Mouse (Mus musculus): ENCODE results near the gene U2af1l4. TPM values are rescaled to one million over a fixed set of nuclear protein-coding genes. Genes with fewer than 3 reads are reported as not detected.

U2af1l4 gene
- polyA plus RNA-seq, 1 experiment = 31.6 TPM

GRCm38 (mm10) chr7:30607706-30608309 lies 44.7 kb downstream of the U2af1l4 start:
- DNase-seq (ENCODE audit: low read depth in 1 of 2, low spot score in 2 of 2) = peak in 1 of 2 experiments; percentile 61

GRCm38 (mm10) chr7:30608476-30608875 lies 45.4 kb downstream of the U2af1l4 start:
- no peak overlapping the region for H3K27ac ChIP-seq (ENCODE audit: insufficient read depth, low read length)
- WGBS = 64% methylated on average over 16 of the region's 16 CpGs

More at GRCm38 (mm10) chr7:30607706-30608309, 44.7 kb downstream of the U2af1l4 start:
- Histone ChIP-seq H3K4me3 (ENCODE audit: extremely low read depth, insufficient read depth, insufficient read length) (no peak overlapping the region), H3K27me3 (ENCODE audit: control insufficient read depth, insufficient read depth, low read length) (no peaks in the 10 kb centered on the region), H3K36me3 (ENCODE audit: control insufficient read depth, insufficient read depth, low read length) (no peaks in the 10 kb centered on the region), H3K4me1 (ENCODE audit: control insufficient read depth, insufficient read depth, insufficient read length) (no peaks in the 10 kb centered on the region), H3K27ac (ENCODE audit: insufficient read depth, low read length) (no peak overlapping the region)
- TF ChIP-seq CTCF (IDR thresholded peaks at IDR 0.05; ENCODE audit: extremely low read depth, insufficient read depth, insufficient read length, insufficient replicate concordance) = peak; percentile 75; the same call in 1 of the 2 replicates
- TF ChIP-seq POLR2A (IDR thresholded peaks at IDR 0.05; ENCODE audit: low read depth, low read length) = no peak
- WGBS = 23% methylated on average over 8 of the region's 8 CpGs

DNA sequence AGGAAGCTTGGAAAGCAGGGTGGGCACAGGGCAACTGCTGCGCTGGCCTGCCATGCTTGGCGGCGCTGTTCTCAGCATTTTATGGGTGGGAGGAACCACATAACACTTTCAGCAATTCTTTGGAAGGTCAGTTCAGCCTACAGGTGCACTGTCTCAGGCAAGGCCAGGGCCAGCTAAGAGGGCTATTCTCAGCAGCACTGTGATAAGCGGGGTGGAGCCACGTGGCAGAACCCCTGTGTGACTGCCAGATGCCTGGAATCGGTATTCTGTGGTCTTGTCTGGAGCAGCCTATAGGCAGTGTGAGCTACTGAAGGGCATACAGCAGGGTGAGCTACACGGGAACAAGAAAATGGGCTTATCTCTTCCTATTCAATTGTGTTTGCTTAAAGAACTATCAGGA lies 46.9 kb downstream of the U2af1l4 start:
- no peaks in the 10 kb centered on the region for H3K36me3 ChIP-seq (ENCODE audit: control insufficient read depth, insufficient read depth, low read length)
- 67% methylated on average over 7 of the region's 7 CpGs for WGBS
- no peaks in the 10 kb centered on the region for H3K27me3 ChIP-seq (ENCODE audit: control insufficient read depth, insufficient read depth, low read length)
- TF ChIP-seq CTCF (IDR thresholded peaks at IDR 0.05; ENCODE audit: extremely low read depth, insufficient read depth, insufficient read length, insufficient replicate concordance) (no peak), POLR2A (IDR thresholded peaks at IDR 0.05; ENCODE audit: low read depth, low read length) (no peak)
- H3K27ac ChIP-seq (ENCODE audit: insufficient read depth, low read length) = no peak overlapping the region
- no peak for DNase-seq (ENCODE audit: low read depth in 1 of 2, low spot score in 2 of 2)
- no peak overlapping the region for H3K4me3 ChIP-seq (ENCODE audit: extremely low read depth, insufficient read depth, insufficient read length)
- H3K4me1 ChIP-seq (ENCODE audit: control insufficient read depth, insufficient read depth, insufficient read length) = no peaks in the 10 kb centered on the region

More at GRCm38 (mm10) chr7:30608476-30608875, 45.4 kb downstream of the U2af1l4 start:
- H3K4me1 ChIP-seq (ENCODE audit: control insufficient read depth, insufficient read depth, insufficient read length) = no peaks in the 10 kb centered on the region
- no peaks in the 10 kb centered on the region for H3K27me3 ChIP-seq (ENCODE audit: control insufficient read depth, insufficient read depth, low read length)
- TF ChIP-seq POLR2A (IDR thresholded peaks at IDR 0.05; ENCODE audit: low read depth, low read length) (no peak), CTCF (IDR thresholded peaks at IDR 0.05; ENCODE audit: extremely low read depth, insufficient read depth, insufficient read length, insufficient replicate concordance) (no peak)
- no peak overlapping the region for H3K4me3 ChIP-seq (ENCODE audit: extremely low read depth, insufficient read depth, insufficient read length)
- no peak for DNase-seq (ENCODE audit: low read depth in 1 of 2, low spot score in 2 of 2)
- H3K36me3 ChIP-seq (ENCODE audit: control insufficient read depth, insufficient read depth, low read length) = no peaks in the 10 kb centered on the region

DNA sequence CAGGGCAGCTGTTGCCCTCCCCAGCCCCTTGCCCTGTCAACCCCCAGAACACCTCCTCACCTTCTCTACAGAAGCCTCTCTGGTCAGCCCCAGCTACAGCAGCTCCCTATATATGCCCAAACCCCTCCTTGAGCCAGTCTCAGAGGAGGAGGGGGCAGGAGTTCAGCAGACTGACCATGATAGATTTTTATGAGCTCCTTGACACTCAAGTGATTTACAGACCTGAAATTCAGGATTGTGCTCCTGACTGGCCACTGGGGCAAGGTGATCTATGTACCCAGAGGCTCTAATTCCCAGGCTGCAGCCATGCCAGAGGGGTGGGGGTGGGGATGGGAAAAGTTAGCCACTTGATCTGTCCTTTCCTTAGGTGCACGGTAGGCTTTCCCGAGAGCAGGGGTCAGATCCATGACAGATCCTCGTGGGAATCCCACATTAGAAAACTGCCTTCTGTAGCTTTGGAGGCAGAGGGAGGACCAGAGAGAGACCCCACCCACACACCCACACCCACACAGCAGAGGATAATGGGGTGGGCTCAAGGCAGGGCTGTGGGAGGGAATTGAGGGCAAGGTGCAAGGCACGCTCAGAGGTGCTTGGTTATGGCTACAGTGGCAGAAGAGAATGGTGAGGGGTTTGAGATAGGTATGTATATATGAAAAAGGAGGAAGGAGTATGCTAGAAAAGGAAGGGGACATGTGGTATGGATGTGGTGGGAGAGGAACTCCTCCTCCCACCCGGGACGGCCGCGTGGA lies 49.7 kb downstream of the U2af1l4 start, which contains the start of gene Upk1a:
TSS of gene Upk1a (minus strand) at position 194 of the 749 bp plus-strand sequence.
- no peak within 1 kb of the TSS for H3K4me3 ChIP-seq (ENCODE audit: extremely low read depth, insufficient read depth, insufficient read length)
- peaks cover 2% of the 10 kb centered on the region; the same call in 1 of the 2 replicates for H3K36me3 ChIP-seq (ENCODE audit: control insufficient read depth, insufficient read depth, low read length)
- no peak within 1 kb of the TSS for H3K27ac ChIP-seq (ENCODE audit: insufficient read depth, low read length)
- no peaks in the 10 kb centered on the region for H3K4me1 ChIP-seq (ENCODE audit: control insufficient read depth, insufficient read depth, insufficient read length)
- DNase-seq (ENCODE audit: low read depth in 1 of 2, low spot score in 2 of 2) = no peak
- TF ChIP-seq POLR2A (IDR thresholded peaks at IDR 0.05; ENCODE audit: low read depth, low read length) (no peak), CTCF (IDR thresholded peaks at IDR 0.05; ENCODE audit: extremely low read depth, insufficient read depth, insufficient read length, insufficient replicate concordance) (no peak)
- 78% methylated on average over 8 of the region's 8 CpGs for WGBS
- no peaks in the 10 kb centered on the region for H3K27me3 ChIP-seq (ENCODE audit: control insufficient read depth, insufficient read depth, low read length)

DNA sequence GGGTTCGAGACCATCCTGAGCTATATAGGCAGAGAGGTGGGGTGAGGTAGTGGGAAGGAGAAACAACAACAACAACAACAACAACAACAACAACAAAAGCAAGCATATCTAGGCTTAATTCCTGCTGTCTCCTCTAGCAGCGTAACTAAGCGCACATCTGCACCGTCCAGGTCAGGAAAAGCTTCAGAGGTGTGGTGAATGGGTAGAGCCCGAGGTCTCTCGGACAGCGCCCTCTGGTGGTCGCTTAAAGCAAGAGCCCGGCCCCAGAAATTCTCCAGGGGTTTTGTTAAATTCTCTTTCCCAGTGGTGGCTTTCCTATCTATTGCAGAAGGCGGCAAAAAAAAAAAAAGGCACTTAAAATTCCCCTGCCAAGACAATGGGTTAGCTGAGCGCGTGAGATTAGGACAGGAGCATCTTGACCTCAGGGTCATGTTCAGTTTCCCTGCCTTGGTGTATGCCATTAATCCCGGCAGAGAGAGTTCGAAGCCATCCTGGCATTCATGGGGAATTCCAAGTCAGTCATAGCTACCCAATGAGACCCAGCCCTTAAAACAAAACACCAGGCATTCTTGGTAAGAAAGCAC lies 50.5 kb downstream of the U2af1l4 start:
- peaks cover 2% of the 10 kb centered on the region; the same call in 1 of the 2 replicates for H3K36me3 ChIP-seq (ENCODE audit: control insufficient read depth, insufficient read depth, low read length)
- no peak overlapping the region for H3K4me3 ChIP-seq (ENCODE audit: extremely low read depth, insufficient read depth, insufficient read length)
- no peaks in the 10 kb centered on the region for H3K4me1 ChIP-seq (ENCODE audit: control insufficient read depth, insufficient read depth, insufficient read length)
- DNase-seq (ENCODE audit: low read depth in 1 of 2, low spot score in 2 of 2) = peak in 1 of 2 experiments; percentile 32
- H3K27me3 ChIP-seq (ENCODE audit: control insufficient read depth, insufficient read depth, low read length) = no peaks in the 10 kb centered on the region
- no peak overlapping the region for H3K27ac ChIP-seq (ENCODE audit: insufficient read depth, low read length)
- 18% methylated on average over 14 of the region's 14 CpGs for WGBS
- TF ChIP-seq CTCF (IDR thresholded peaks at IDR 0.05; ENCODE audit: extremely low read depth, insufficient read depth, insufficient read length, insufficient replicate concordance) = peak; percentile 61
- TF ChIP-seq POLR2A (IDR thresholded peaks at IDR 0.05; ENCODE audit: low read depth, low read length) = no peak

DNA sequence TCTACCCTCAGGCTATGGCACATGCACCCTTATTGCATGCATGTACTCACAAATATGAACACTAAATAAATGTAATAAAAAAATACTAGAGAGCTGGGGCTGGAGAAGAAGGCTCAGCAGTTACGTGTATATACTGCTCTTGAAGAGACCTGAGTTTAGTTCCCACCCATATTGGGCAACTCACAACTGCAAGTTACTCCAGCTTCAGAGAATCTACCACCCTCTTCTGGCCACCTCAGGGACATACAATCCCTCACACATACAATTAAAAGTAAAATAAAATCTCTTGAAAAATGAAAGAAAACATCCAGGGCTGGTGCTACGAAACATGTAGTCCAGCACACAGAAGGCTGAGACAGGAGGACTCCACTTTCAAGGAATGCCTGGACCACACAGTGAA lies 51.4 kb downstream of the U2af1l4 start:
- Histone ChIP-seq H3K4me1 (ENCODE audit: control insufficient read depth, insufficient read depth, insufficient read length) (no peaks in the 10 kb centered on the region), H3K27ac (ENCODE audit: insufficient read depth, low read length) (no peak overlapping the region), H3K36me3 (ENCODE audit: control insufficient read depth, insufficient read depth, low read length) (peaks cover 7% of the 10 kb centered on the region; the same call in 1 of the 2 replicates), H3K4me3 (ENCODE audit: extremely low read depth, insufficient read depth, insufficient read length) (no peak overlapping the region), H3K27me3 (ENCODE audit: control insufficient read depth, insufficient read depth, low read length) (no peaks in the 10 kb centered on the region)
- WGBS = 51% methylated on average over 2 of the region's 2 CpGs
- TF ChIP-seq CTCF (IDR thresholded peaks at IDR 0.05; ENCODE audit: extremely low read depth, insufficient read depth, insufficient read length, insufficient replicate concordance) (no peak), POLR2A (IDR thresholded peaks at IDR 0.05; ENCODE audit: low read depth, low read length) (no peak)
- DNase-seq (ENCODE audit: low read depth in 1 of 2, low spot score in 2 of 2) = no peak

Other genes with a start within 250 kb of the U2af1l4 start
- gene Syne4, start 248.5 kb upstream of the U2af1l4 start, polyA plus RNA-seq (2012; rRNA removed) = 14.7 and 21.1 TPM in 2 replicates
- gene E130208F15Rik, start 241.6 kb upstream of the U2af1l4 start, polyA plus RNA-seq (2012; rRNA removed) = 0.58 and 0.89 TPM in 2 replicates
- 13.4 and 25.8 TPM in 2 replicates for gene Sdhaf1, start 239.4 kb upstream of the U2af1l4 start, polyA plus RNA-seq (2012; rRNA removed)
- 2.7 and 3.2 TPM in 2 replicates for gene Lrfn3, start 200.5 kb upstream of the U2af1l4 start, polyA plus RNA-seq (2012; rRNA removed)
- 569 and 738 TPM in 2 replicates for gene Tyrobp, start 149.5 kb upstream of the U2af1l4 start, polyA plus RNA-seq (2012; rRNA removed)
- 178 and 278 TPM in 2 replicates for gene Hcst, start 143.4 kb upstream of the U2af1l4 start, polyA plus RNA-seq (2012; rRNA removed)
- 55.1 and 70.8 TPM in 2 replicates for gene Nfkbid, start 141.6 kb upstream of the U2af1l4 start, polyA plus RNA-seq (2012; rRNA removed)
- gene Aplp1, start 117.8 kb upstream of the U2af1l4 start, polyA plus RNA-seq (2012; rRNA removed) = 1.9 and 2.3 TPM in 2 replicates
- 0.14 and 0.49 TPM in 2 replicates for gene Kirrel2, start 105.6 kb upstream of the U2af1l4 start, polyA plus RNA-seq (2012; rRNA removed)
- gene Nphs1, start 105.0 kb upstream of the U2af1l4 start, polyA plus RNA-seq (2012; rRNA removed) = 1.8 and 2.4 TPM in 2 replicates
- 0.04 TPM in 1 of 2 replicates, not detected in the other for gene Prodh2, start 69.7 kb upstream of the U2af1l4 start, polyA plus RNA-seq (2012; rRNA removed)
- gene Arhgap33, start 28.2 kb upstream of the U2af1l4 start, polyA plus RNA-seq (2012; rRNA removed) = 18.4 and 26.5 TPM in 2 replicates
- 10.7 and 12.1 TPM in 2 replicates for gene Hspb6, start 11.1 kb upstream of the U2af1l4 start, polyA plus RNA-seq (2012; rRNA removed)
- gene Proser3, start 11.0 kb upstream of the U2af1l4 start, polyA plus RNA-seq (2012; rRNA removed) = 8.5 and 10.8 TPM in 2 replicates
- 34.9 and 36.4 TPM in 2 replicates for gene Lin37, start 3.5 kb upstream of the U2af1l4 start, polyA plus RNA-seq (2012; rRNA removed)
- 3.1 and 4.4 TPM in 2 replicates for gene Gm49396, start within 50 bp of the U2af1l4 start, polyA plus RNA-seq (2012; rRNA removed)
- 85.2 and 86.9 TPM in 2 replicates for gene Psenen, start 326 bp downstream of the U2af1l4 start, polyA plus RNA-seq (2012; rRNA removed)
- gene Igflr1, start 2.1 kb downstream of the U2af1l4 start, polyA plus RNA-seq (2012; rRNA removed) = 17.0 and 19.0 TPM in 2 replicates
- 59.7 and 71.7 TPM in 2 replicates for gene Kmt2b, start 25.4 kb downstream of the U2af1l4 start, polyA plus RNA-seq (2012; rRNA removed)
- gene Zbtb32, start 35.6 kb downstream of the U2af1l4 start, polyA plus RNA-seq (2012; rRNA removed) = 10.2 and 10.3 TPM in 2 replicates
- gene Upk1a, start 49.5 kb downstream of the U2af1l4 start, polyA plus RNA-seq (2012; rRNA removed) = 0.88 and 1.2 TPM in 2 replicates
- gene Cox6b1, start 62.9 kb downstream of the U2af1l4 start, polyA plus RNA-seq (2012; rRNA removed) = 116 and 120 TPM in 2 replicates
- not detected in 2 replicates for gene Etv2, start 72.6 kb downstream of the U2af1l4 start, polyA plus RNA-seq (2012; rRNA removed)
- 56.5 and 74.5 TPM in 2 replicates for gene Rbm42, start 87.0 kb downstream of the U2af1l4 start, polyA plus RNA-seq (2012; rRNA removed)
- gene Haus5, start 101.7 kb downstream of the U2af1l4 start, polyA plus RNA-seq (2012; rRNA removed) = 13.3 and 18.5 TPM in 2 replicates
- not detected in 2 replicates for gene Pmis2, start 108.3 kb downstream of the U2af1l4 start, polyA plus RNA-seq (2012; rRNA removed)
- gene 2200002J24Rik, start 135.6 kb downstream of the U2af1l4 start, polyA plus RNA-seq (2012; rRNA removed) = 0.41 and 0.63 TPM in 2 replicates
- 0.90 and 1.0 TPM in 2 replicates for gene Atp4a, start 148.9 kb downstream of the U2af1l4 start, polyA plus RNA-seq (2012; rRNA removed)
- gene Tmem147, start 166.2 kb downstream of the U2af1l4 start, polyA plus RNA-seq (2012; rRNA removed) = 103 and 107 TPM in 2 replicates
- gene Gapdhs, start 180.4 kb downstream of the U2af1l4 start, polyA plus RNA-seq (2012; rRNA removed) = 0.12 TPM in 1 of 2 replicates, not detected in the other
- 0.47 and 0.97 TPM in 2 replicates for gene Sbsn, start 188.2 kb downstream of the U2af1l4 start, polyA plus RNA-seq (2012; rRNA removed)
- gene Dmkn, start 200.5 kb downstream of the U2af1l4 start, polyA plus RNA-seq (2012; rRNA removed) = 1.1 and 1.5 TPM in 2 replicates
- not detected in 2 replicates for gene Krtdap, start 224.6 kb downstream of the U2af1l4 start, polyA plus RNA-seq (2012; rRNA removed)